24 mouse cellular contexts compared by ENCODE assay signal in genomic region chr10:128544151-128544657, GRCm38 (mm10). TPM values are rescaled to one million over a fixed set of nuclear protein-coding genes. Genes with fewer than 3 reads are reported as not detected.
A peak's percentile ranks its signal among the peaks of the same experiment; 100 is the strongest.
DNase-seq lines count a peak whose midpoint lies in the region; ATAC-seq and TF ChIP-seq lines count a peak whose summit lies in the region.
"Had no signal": no experiment of that assay in that cellular context is flagged by ENCODE, and none has a peak within 500 bp of the region (broad histone marks: within the 10 kb centered on the region; RNA-seq: fewer than 3 reads in every experiment).

No protein-coding gene starts in this region.

- no peak overlapping the region for H3K4me2 ChIP-seq in forebrain, embryonic 14.5 days (ENCODE audit: low read length)
- H3K4me2 ChIP-seq in hindbrain, embryonic 12.5 days (replicated peaks), result no peak overlapping the region
- H3K4me2 ChIP-seq in hindbrain, embryonic 16.5 days (ENCODE audit: low read length), result no peak overlapping the region
- H3K4me2 ChIP-seq: heart, embryonic 11.5 days; kidney, embryonic 15.5 days; limb, embryonic 15.5 days; liver, embryonic 15.5 days; lung, embryonic 14.5 days; midbrain, embryonic 11.5 days; neural tube, embryonic 12.5 days had no signal

- peak; percentile 42; the same call in 1 of the 2 replicates for TF ChIP-seq POLR2A in testis, adult 2 months (IDR thresholded peaks at IDR 0.05; ENCODE audit: control insufficient read depth, low read depth, low read length)

- peaks cover 37% of the 10 kb centered on the region for H3K4me1 ChIP-seq in forebrain, embryonic 10.5 days
- H3K4me1 ChIP-seq in forebrain, embryonic 14.5 days (ENCODE audit: control insufficient read depth, insufficient read depth, low read length), result peaks cover 7% of the 10 kb centered on the region; the same call in 1 of the 2 replicates
- peaks cover 16% of the 10 kb centered on the region for H3K4me1 ChIP-seq in hindbrain, embryonic 12.5 days
- H3K4me1 ChIP-seq in hindbrain, embryonic 16.5 days (ENCODE audit: control insufficient read depth, insufficient read depth, low read depth, low read length), result peaks cover 7% of the 10 kb centered on the region
- no peaks in the 10 kb centered on the region for H3K4me1 ChIP-seq in testis, adult 2 months (ENCODE audit: control insufficient read depth, insufficient read depth, low read length)

- H3K9ac ChIP-seq in forebrain, embryonic 14.5 days (ENCODE audit: low read length), result no peak overlapping the region
- H3K9ac ChIP-seq in hindbrain, embryonic 12.5 days, result 0 out of 2 replicates have a peak overlapping the region, but pooled peaks have one; percentile 8
- H3K9ac ChIP-seq in hindbrain, embryonic 16.5 days (ENCODE audit: low read depth, low read length), result no peak overlapping the region
- H3K9ac ChIP-seq: kidney, embryonic 15.5 days; limb, embryonic 15.5 days; liver, embryonic 15.5 days; lung, embryonic 14.5 days; neural tube, embryonic 12.5 days had no signal

- peaks cover 64% of the 10 kb centered on the region for H3K36me3 ChIP-seq in forebrain, embryonic 10.5 days (replicated peaks)
- H3K36me3 ChIP-seq in forebrain, embryonic 14.5 days (ENCODE audit: control insufficient read depth, insufficient read depth, low read length), result peaks cover 48% of the 10 kb centered on the region
- peaks cover 47% of the 10 kb centered on the region for H3K36me3 ChIP-seq in hindbrain, embryonic 12.5 days
- peaks cover 28% of the 10 kb centered on the region for H3K36me3 ChIP-seq in hindbrain, embryonic 16.5 days (ENCODE audit: control insufficient read depth, insufficient read depth, low read length)
- peaks cover 11% of the 10 kb centered on the region for H3K36me3 ChIP-seq in testis, adult 2 months (ENCODE audit: control insufficient read depth, insufficient read depth, low read length)

- H3K9me3 ChIP-seq in forebrain, embryonic 10.5 days, result no peaks in the 10 kb centered on the region
- H3K9me3 ChIP-seq in forebrain, embryonic 14.5 days (replicated peaks; ENCODE audit: control insufficient read depth, low read length), result no peaks in the 10 kb centered on the region
- no peaks in the 10 kb centered on the region for H3K9me3 ChIP-seq in hindbrain, embryonic 12.5 days (replicated peaks)
- no peaks in the 10 kb centered on the region for H3K9me3 ChIP-seq in hindbrain, embryonic 16.5 days (ENCODE audit: control insufficient read depth, low read length)
- H3K9me3 ChIP-seq: kidney, embryonic 15.5 days; limb, embryonic 15.5 days; liver, embryonic 15.5 days; neural tube, embryonic 12.5 days had no signal

- ATAC-seq in forebrain, embryonic 14.5 days, result no peak
- no peak for ATAC-seq in hindbrain, embryonic 12.5 days (ENCODE audit: low FRiP score)
- no peak for ATAC-seq in hindbrain, embryonic 16.5 days
- ATAC-seq: CD4-positive, CD25-positive, alpha-beta regulatory T cell, adult 4 months; forebrain, embryonic 16.5 days had no signal

- DNase-seq in forebrain, embryonic 10.5 days (ENCODE audit: extremely low spot score, low spot score), result no peak
- no peak for DNase-seq in forebrain, embryonic 14.5 days (ENCODE audit: low spot score)
- no peak for DNase-seq in testis, postnatal 10 days (ENCODE audit: low spot score)
- no peak for DNase-seq in lung, postnatal 14 days
- DNase-seq: adrenal gland, adult 8-10 months; kidney, adult 18-20 months; lung, embryonic 14.5 days; right cerebral cortex, adult 18-20 months; spleen, adult 18-20 months; thymus, adult 2 months; thymus, postnatal 36 days had no signal

- no peak for TF ChIP-seq CTCF in testis, adult 2 months (IDR thresholded peaks at IDR 0.05; ENCODE audit: control insufficient read depth, insufficient read depth, insufficient replicate concordance, low read depth, low read length)

- H3K4me3 ChIP-seq in forebrain, embryonic 10.5 days, result peak overlapping the region; percentile 0; the same call in 1 of the 2 replicates
- H3K4me3 ChIP-seq in forebrain, embryonic 14.5 days (ENCODE audit: low read depth, low read length), result no peak overlapping the region
- H3K4me3 ChIP-seq in hindbrain, embryonic 12.5 days, result no peak overlapping the region
- H3K4me3 ChIP-seq in hindbrain, embryonic 16.5 days (ENCODE audit: low read length), result no peak overlapping the region
- H3K4me3 ChIP-seq in testis, adult 2 months (ENCODE audit: control insufficient read depth, low read depth, low read length), result peak overlapping the region; percentile 78
- H3K4me3 ChIP-seq: kidney, embryonic 15.5 days; layer of hippocampus, adult 2 months; limb, embryonic 15.5 days; liver, embryonic 15.5 days; myocyte; neural tube, embryonic 12.5 days had no signal

- 97% methylated on average over 15 of the region's 15 CpGs for WGBS in forebrain, embryonic 10.5 days
- 96% methylated on average over 15 of the region's 15 CpGs for WGBS in forebrain, embryonic 14.5 days
- WGBS in hindbrain, embryonic 12.5 days, result 97% methylated on average over 15 of the region's 15 CpGs
- 96% methylated on average over 15 of the region's 15 CpGs for WGBS in hindbrain, embryonic 16.5 days

- H3K27ac ChIP-seq in forebrain, embryonic 10.5 days, result no peak overlapping the region
- H3K27ac ChIP-seq in forebrain, embryonic 14.5 days (ENCODE audit: low read depth, low read length), result no peak overlapping the region
- H3K27ac ChIP-seq in hindbrain, embryonic 12.5 days, result no peak overlapping the region; the same call in 1 of the 2 replicates
- no peak overlapping the region for H3K27ac ChIP-seq in hindbrain, embryonic 16.5 days (ENCODE audit: low read depth, low read length)
- H3K27ac ChIP-seq in testis, adult 2 months (ENCODE audit: control insufficient read depth, insufficient read depth, low read depth, low read length), result peak overlapping the region; percentile 68
- H3K27ac ChIP-seq: kidney, embryonic 15.5 days; layer of hippocampus, adult 2 months; limb, embryonic 15.5 days; liver, embryonic 15.5 days; neural tube, embryonic 12.5 days had no signal

- H3K27me3 ChIP-seq in forebrain, embryonic 10.5 days (ENCODE audit: poor library complexity, severe bottlenecking), result no peaks in the 10 kb centered on the region
- H3K27me3 ChIP-seq in forebrain, embryonic 14.5 days (replicated peaks; ENCODE audit: control insufficient read depth, insufficient read depth, low read length), result no peaks in the 10 kb centered on the region
- no peaks in the 10 kb centered on the region for H3K27me3 ChIP-seq in hindbrain, embryonic 12.5 days
- H3K27me3 ChIP-seq in hindbrain, embryonic 16.5 days (replicated peaks; ENCODE audit: control insufficient read depth, insufficient read depth, low read length), result no peaks in the 10 kb centered on the region
- no peaks in the 10 kb centered on the region for H3K27me3 ChIP-seq in testis, adult 2 months (ENCODE audit: control insufficient read depth, insufficient read depth, low read length)
- H3K27me3 ChIP-seq: kidney, embryonic 15.5 days; limb, embryonic 15.5 days; liver, embryonic 15.5 days; neural tube, embryonic 12.5 days had no signal

RNA-seq across cellular contexts. Expression of gene Zc3h10, which starts 3.4 kb away (rescaled TPM):
- 11.8 and 14.0 TPM in 2 replicates for polyA plus RNA-seq in forebrain, embryonic 10.5 days (2016; fragmentation: Nextera tagmentation; extraction: Ambion mirVana)
- polyA plus RNA-seq in forebrain, embryonic 14.5 days (2014; fragmentation: Nextera tagmentation; extraction: Ambion mirVana), result 16.2 and 18.2 TPM in 2 replicates
- polyA plus RNA-seq in hindbrain, embryonic 12.5 days (2016; fragmentation: Nextera tagmentation; extraction: Ambion mirVana), result 20.8 TPM in 2 replicates
- 16.7 and 17.0 TPM in 2 replicates for polyA plus RNA-seq in hindbrain, embryonic 16.5 days (2015; fragmentation: Nextera tagmentation; extraction: Ambion mirVana)
- 29.9 and 33.9 TPM in 2 replicates for polyA plus RNA-seq in testis, adult 2 months (2012; rRNA removed)

RNA-seq across cellular contexts. Expression of gene Rpl41, which starts 4.9 kb away (rescaled TPM):
- 3,608 and 3,665 TPM in 2 replicates for polyA plus RNA-seq in forebrain, embryonic 10.5 days (2016; fragmentation: Nextera tagmentation; extraction: Ambion mirVana)
- polyA plus RNA-seq in forebrain, embryonic 14.5 days (2014; fragmentation: Nextera tagmentation; extraction: Ambion mirVana), result 2,276 and 3,259 TPM in 2 replicates
- polyA plus RNA-seq in hindbrain, embryonic 12.5 days (2016; fragmentation: Nextera tagmentation; extraction: Ambion mirVana), result 2,172 and 2,716 TPM in 2 replicates
- 2,004 and 2,091 TPM in 2 replicates for polyA plus RNA-seq in hindbrain, embryonic 16.5 days (2015; fragmentation: Nextera tagmentation; extraction: Ambion mirVana)
- polyA plus RNA-seq in testis, adult 2 months (2012; rRNA removed), result 1,504 and 1,952 TPM in 2 replicates

RNA-seq across cellular contexts. Expression of gene Esyt1, which starts 18.5 kb away (rescaled TPM):
- polyA plus RNA-seq in forebrain, embryonic 10.5 days (2016; fragmentation: Nextera tagmentation; extraction: Ambion mirVana), result 8.6 and 10.3 TPM in 2 replicates
- 4.7 and 6.3 TPM in 2 replicates for polyA plus RNA-seq in forebrain, embryonic 14.5 days (2014; fragmentation: Nextera tagmentation; extraction: Ambion mirVana)
- 28.9 and 30.9 TPM in 2 replicates for polyA plus RNA-seq in hindbrain, embryonic 12.5 days (2016; fragmentation: Nextera tagmentation; extraction: Ambion mirVana)
- polyA plus RNA-seq in hindbrain, embryonic 16.5 days (2015; fragmentation: Nextera tagmentation; extraction: Ambion mirVana), result 13.5 and 16.6 TPM in 2 replicates
- 1.6 and 3.1 TPM in 2 replicates for polyA plus RNA-seq in testis, adult 2 months (2012; rRNA removed)

RNA-seq across cellular contexts. Expression of gene Pa2g4, which starts 21.6 kb away (rescaled TPM):
- polyA plus RNA-seq in forebrain, embryonic 10.5 days (2016; fragmentation: Nextera tagmentation; extraction: Ambion mirVana), result 298 and 302 TPM in 2 replicates
- polyA plus RNA-seq in forebrain, embryonic 14.5 days (2014; fragmentation: Nextera tagmentation; extraction: Ambion mirVana), result 177 and 187 TPM in 2 replicates
- polyA plus RNA-seq in hindbrain, embryonic 12.5 days (2016; fragmentation: Nextera tagmentation; extraction: Ambion mirVana), result 140 and 143 TPM in 2 replicates
- polyA plus RNA-seq in hindbrain, embryonic 16.5 days (2015; fragmentation: Nextera tagmentation; extraction: Ambion mirVana), result 128 and 130 TPM in 2 replicates
- 31.7 and 36.5 TPM in 2 replicates for polyA plus RNA-seq in testis, adult 2 months (2012; rRNA removed)

RNA-seq across cellular contexts. Expression of gene Erbb3, which starts 45.2 kb away (rescaled TPM):
- 3.0 and 3.1 TPM in 2 replicates for polyA plus RNA-seq in forebrain, embryonic 10.5 days (2016; fragmentation: Nextera tagmentation; extraction: Ambion mirVana)
- 0.17 and 0.40 TPM in 2 replicates for polyA plus RNA-seq in forebrain, embryonic 14.5 days (2014; fragmentation: Nextera tagmentation; extraction: Ambion mirVana)
- polyA plus RNA-seq in hindbrain, embryonic 12.5 days (2016; fragmentation: Nextera tagmentation; extraction: Ambion mirVana), result 9.8 and 11.7 TPM in 2 replicates
- 1.3 and 1.6 TPM in 2 replicates for polyA plus RNA-seq in hindbrain, embryonic 16.5 days (2015; fragmentation: Nextera tagmentation; extraction: Ambion mirVana)
- polyA plus RNA-seq in testis, adult 2 months (2012; rRNA removed), result 0.77 and 2.1 TPM in 2 replicates

Comparison
In these comparisons a context has a peak if more than half of its experiments do, and no peak if none do; other contexts are left out.
1. H3K4me3 ChIP-seq: peak in forebrain, embryonic 10.5 days (single experiment) and testis, adult 2 months (single experiment); none in forebrain, embryonic 14.5 days (single experiment), hindbrain, embryonic 12.5 days (single experiment) and hindbrain, embryonic 16.5 days (single experiment).